In the genomic region with DNA sequence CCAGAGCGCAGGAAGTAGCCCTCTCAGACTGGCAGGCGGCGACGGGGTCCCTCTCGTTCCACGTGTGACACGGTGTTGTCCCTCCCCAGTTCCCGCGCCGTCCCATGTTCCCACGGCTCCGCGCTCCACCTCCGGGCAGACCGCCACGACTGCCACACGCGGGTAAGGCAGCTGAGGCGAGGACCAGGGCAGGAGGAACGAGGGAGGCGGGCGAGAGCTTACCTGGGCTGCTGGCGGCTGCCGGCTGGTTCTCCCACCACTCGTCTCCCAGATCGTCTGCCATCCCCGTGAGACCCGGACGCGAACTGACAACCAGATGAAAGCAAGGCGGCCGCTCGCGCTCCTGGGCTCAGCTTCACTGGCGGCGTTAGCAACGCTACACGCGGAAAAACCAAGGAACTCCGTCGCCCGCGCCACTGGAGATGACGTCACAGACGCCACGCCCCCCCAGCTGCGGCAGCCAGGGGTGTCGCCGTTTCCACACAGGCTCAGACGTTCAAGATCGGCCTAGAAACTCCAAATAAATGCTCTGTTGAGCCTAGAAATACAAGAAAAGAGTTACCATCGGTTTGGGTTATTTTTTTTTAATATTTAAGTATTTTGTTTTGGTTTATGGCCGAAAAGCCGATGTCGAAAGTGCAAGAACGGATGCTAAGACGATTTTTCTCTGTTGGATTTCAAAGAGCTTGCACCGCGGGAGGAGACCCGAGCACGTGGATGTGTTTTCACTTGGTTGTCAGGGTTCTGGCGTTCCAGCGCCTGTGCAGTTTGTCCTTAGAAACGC, we compare ENCODE assay signal across 8 mouse cellular contexts. TPM values are rescaled to one million over a fixed set of nuclear protein-coding genes. Genes with fewer than 3 reads are reported as not detected.
DNase-seq lines count a peak whose midpoint lies in the region; ATAC-seq and TF ChIP-seq lines count a peak whose summit lies in the region.

A gene (minus strand): TSS at position 421 of the 784 bp plus-strand sequence.

- no peaks in the 10 kb centered on the region for H3K9me3 ChIP-seq in heart, embryonic 11.5 days (replicated peaks; ENCODE audit: control insufficient read depth, low read length)
- no peaks in the 10 kb centered on the region for H3K9me3 ChIP-seq in kidney, embryonic 16.5 days (ENCODE audit: low read length)

- H3K9ac ChIP-seq in heart, embryonic 11.5 days (ENCODE audit: low read depth, low read length), result peak within 1 kb of the TSS; percentile 80
- peak within 1 kb of the TSS; percentile 81 for H3K9ac ChIP-seq in kidney, embryonic 16.5 days (replicated peaks; ENCODE audit: low read length)
- H3K9ac ChIP-seq in liver, adult 2 months (ENCODE audit: low read depth, low read length), result peak within 1 kb of the TSS; percentile 59

- peak; percentile 89 to 90 for DNase-seq in B cell, adult 2 months
- DNase-seq in brain, adult 2 months (ENCODE audit: low read depth, low spot score), result peak; percentile 91
- DNase-seq in liver, adult 2 months (ENCODE audit: extremely low read depth, low read depth, low spot score), result peak; percentile 73
- peak; percentile 92 for DNase-seq in splenic B cell, adult 2 months (ENCODE audit: low read depth, low spot score)

- ATAC-seq in erythroblast, adult 5-6 weeks (replicated peaks; ENCODE audit: low FRiP score, poor library complexity, severe bottlenecking), result peak; percentile 99
- ATAC-seq in heart, embryonic 11.5 days (replicated peaks; ENCODE audit: insufficient number of reproducible peaks, low FRiP score, low TSS enrichment), result peak; percentile 83
- ATAC-seq in kidney, embryonic 16.5 days (ENCODE audit: low FRiP score, low TSS enrichment), result peak; percentile 90

- WGBS in heart, embryonic 11.5 days (ENCODE audit: insufficient replicate concordance), result under 1% methylated on average over 64 of the region's 64 CpGs
- under 1% methylated on average over 64 of the region's 64 CpGs for WGBS in kidney, embryonic 16.5 days
- WGBS in liver, adult 2 months, result under 1% methylated on average over 64 of the region's 64 CpGs

- peak within 1 kb of the TSS; percentile 82 for H3K4me2 ChIP-seq in heart, embryonic 11.5 days
- H3K4me2 ChIP-seq in kidney, embryonic 16.5 days (replicated peaks; ENCODE audit: low read depth, low read length), result peak within 1 kb of the TSS; percentile 83
- H3K4me2 ChIP-seq in myocyte (ENCODE audit: low read depth), result peak within 1 kb of the TSS; percentile 99

- no peaks in the 10 kb centered on the region for H3K79me2 ChIP-seq in liver, adult 2 months (ENCODE audit: control insufficient read depth, insufficient read depth, low read length)
- peaks cover 3% of the 10 kb centered on the region for H3K79me2 ChIP-seq in myocyte (ENCODE audit: control insufficient read depth, insufficient read depth)

- H3K4me1 ChIP-seq in heart, embryonic 11.5 days (ENCODE audit: control insufficient read depth, insufficient read depth, low read length), result 0 out of 2 replicates have a peak, but pooled peaks cover 2% of the 10 kb centered on the region
- H3K4me1 ChIP-seq in kidney, embryonic 16.5 days (ENCODE audit: insufficient read depth, low read length), result peaks cover 14% of the 10 kb centered on the region
- no peaks in the 10 kb centered on the region; the same call in 1 of the 2 replicates for H3K4me1 ChIP-seq in liver, adult 2 months (ENCODE audit: control insufficient read depth, insufficient read depth, low read length)

- H3K27me3 ChIP-seq in heart, embryonic 11.5 days (ENCODE audit: control insufficient read depth, insufficient read depth, low read length), result no peaks in the 10 kb centered on the region
- no peaks in the 10 kb centered on the region for H3K27me3 ChIP-seq in kidney, embryonic 16.5 days (ENCODE audit: insufficient read depth, low read length)
- no peaks in the 10 kb centered on the region for H3K27me3 ChIP-seq in liver, adult 2 months (ENCODE audit: control insufficient read depth, insufficient read depth, low read length)
- no peaks in the 10 kb centered on the region for H3K27me3 ChIP-seq in myocyte (ENCODE audit: control insufficient read depth, insufficient read depth, insufficient read length)
- H3K27me3 ChIP-seq in splenic B cell, adult 2 months (ENCODE audit: control insufficient read depth, insufficient read depth, low read length, poor library complexity, severe bottlenecking), result peaks cover 1% of the 10 kb centered on the region; the same call in 1 of the 2 replicates

- no peak for TF ChIP-seq CTCF in liver, adult 2 months (IDR thresholded peaks at IDR 0.05; ENCODE audit: low read depth, low read length)

- peak within 1 kb of the TSS; percentile 41 for H3ac ChIP-seq in myocyte (ENCODE audit: control insufficient read depth, insufficient read length)

- peak within 1 kb of the TSS; percentile 54; the same call in 1 of the 2 replicates for H3K27ac ChIP-seq in heart, embryonic 11.5 days (ENCODE audit: low read depth, low read length)
- peak within 1 kb of the TSS; percentile 67; the same call in 1 of the 2 replicates for H3K27ac ChIP-seq in kidney, embryonic 16.5 days (ENCODE audit: low read length)
- H3K27ac ChIP-seq in liver, adult 2 months (replicated peaks; ENCODE audit: insufficient read depth, low read depth, low read length), result no peak within 1 kb of the TSS

- peak within 1 kb of the TSS; percentile 92 for H3K4me3 ChIP-seq in heart, embryonic 11.5 days (ENCODE audit: low read depth, low read length)
- peak within 1 kb of the TSS; percentile 97 for H3K4me3 ChIP-seq in kidney, embryonic 16.5 days (ENCODE audit: low read length)
- peak within 1 kb of the TSS; percentile 70 for H3K4me3 ChIP-seq in liver, adult 2 months (ENCODE audit: insufficient read depth, low read depth, low read length)
- peak within 1 kb of the TSS; percentile 78 for H3K4me3 ChIP-seq in myocyte

- H3K36me3 ChIP-seq in heart, embryonic 11.5 days (ENCODE audit: control insufficient read depth, insufficient read depth, low read length), result no peaks in the 10 kb centered on the region
- H3K36me3 ChIP-seq in kidney, embryonic 16.5 days (ENCODE audit: insufficient read depth, low read length), result no peaks in the 10 kb centered on the region
- H3K36me3 ChIP-seq in liver, adult 2 months (ENCODE audit: control insufficient read depth, insufficient read depth, low read length), result no peaks in the 10 kb centered on the region
- no peaks in the 10 kb centered on the region for H3K36me3 ChIP-seq in myocyte (ENCODE audit: control insufficient read depth, insufficient read depth)
- H3K36me3 ChIP-seq in splenic B cell, adult 2 months (ENCODE audit: control insufficient read depth, insufficient read depth, low read length, poor library complexity, severe bottlenecking), result no peaks in the 10 kb centered on the region

- 0 out of 2 replicates have a peak, but pooled peaks have one; percentile 16 for TF ChIP-seq POLR2A in liver, adult 2 months (IDR thresholded peaks at IDR 0.05; ENCODE audit: extremely low read depth, insufficient read depth, low read length)
- peak; percentile 67 for TF ChIP-seq POLR2A in myocyte (IDR thresholded peaks at IDR 0.05; ENCODE audit: insufficient read length, low read depth)

TF ChIP-seq in myocyte, 11 proteins besides CTCF, POLR2A, EP300 and RAD21:
- TF ChIP-seq E2F4 (IDR thresholded peaks at IDR 0.05; ENCODE audit: insufficient read depth) (peak; percentile 97), MYOD1 (IDR thresholded peaks at IDR 0.05; ENCODE audit: control insufficient read depth in 1 of 3, insufficient read length in 2 of 3, low read depth in 2 of 3) (peak in 2 of 3 experiments; percentile 2 to 34), MYOG (IDR thresholded peaks at IDR 0.05; ENCODE audit: control insufficient read depth in 1 of 3, insufficient read depth in 1 of 3, insufficient read length in 2 of 3, low read depth in 2 of 3) (peak in 2 of 3 experiments; percentile 4 to 18), CEBPB (IDR thresholded peaks at IDR 0.05; ENCODE audit: insufficient read depth, poor library complexity, severe bottlenecking) (peak; percentile 76), POLR2AphosphoS2 (IDR thresholded peaks at IDR 0.05; ENCODE audit: insufficient read length, low read depth) (peak; percentile 69), SRF (IDR thresholded peaks at IDR 0.05; ENCODE audit: control insufficient read depth, insufficient read length, low read depth) (peak; percentile 35), TCF3 (IDR thresholded peaks at IDR 0.05; ENCODE audit: insufficient read length, low read depth) (no peak), MAX (IDR thresholded peaks at IDR 0.05; ENCODE audit: low read depth) (peak; percentile 97), USF1 (IDR thresholded peaks at IDR 0.05; ENCODE audit: low read depth) (no peak)

RNA-seq across cellular contexts. Expression of the gene that starts here (rescaled TPM):
- 2.5 and 16.9 TPM in 2 replicates for total RNA-seq in erythroblast, adult 5-6 weeks (2015; ENCODE audit: low replicate concordance)
- total RNA-seq in erythroblast, adult 5-6 weeks (2017; ENCODE audit: low replicate concordance), result 7.4 and 12.1 TPM in 2 replicates
- 34.2 and 36.6 TPM in 2 replicates for polyA plus RNA-seq in heart, embryonic 11.5 days (2014; fragmentation: Nextera tagmentation; extraction: Ambion mirVana)
- 51.4 and 56.3 TPM in 2 replicates for polyA plus RNA-seq in kidney, embryonic 16.5 days (2015; fragmentation: Nextera tagmentation; extraction: Ambion mirVana)
- 7.8 and 8.3 TPM in 2 replicates for total RNA-seq in liver, adult 2 months (2014; rRNA removed)
- 2.7 and 3.1 TPM in 2 replicates for polyA plus RNA-seq in liver, adult 2 months (2012; rRNA removed)
- polyA plus RNA-seq in myocyte (2012; fragmentation: generic; extraction: Trizol), result 26.5 TPM
